Mouse (Mus musculus): ENCODE measurements around the gene Immp2l. TPM values are rescaled to one million over a fixed set of nuclear protein-coding genes. Genes with fewer than 3 reads are reported as not detected.
"Not testable (repeated sequence)": the region's sequence is repeated elsewhere in the genome, so short reads cannot be mapped to it uniquely, and the experiment has no call there.

Immp2l gene
- polyA plus RNA-seq (2015; fragmentation: Nextera tagmentation; extraction: Ambion mirVana), result 7.9 and 9.1 TPM in 2 replicates

DNA sequence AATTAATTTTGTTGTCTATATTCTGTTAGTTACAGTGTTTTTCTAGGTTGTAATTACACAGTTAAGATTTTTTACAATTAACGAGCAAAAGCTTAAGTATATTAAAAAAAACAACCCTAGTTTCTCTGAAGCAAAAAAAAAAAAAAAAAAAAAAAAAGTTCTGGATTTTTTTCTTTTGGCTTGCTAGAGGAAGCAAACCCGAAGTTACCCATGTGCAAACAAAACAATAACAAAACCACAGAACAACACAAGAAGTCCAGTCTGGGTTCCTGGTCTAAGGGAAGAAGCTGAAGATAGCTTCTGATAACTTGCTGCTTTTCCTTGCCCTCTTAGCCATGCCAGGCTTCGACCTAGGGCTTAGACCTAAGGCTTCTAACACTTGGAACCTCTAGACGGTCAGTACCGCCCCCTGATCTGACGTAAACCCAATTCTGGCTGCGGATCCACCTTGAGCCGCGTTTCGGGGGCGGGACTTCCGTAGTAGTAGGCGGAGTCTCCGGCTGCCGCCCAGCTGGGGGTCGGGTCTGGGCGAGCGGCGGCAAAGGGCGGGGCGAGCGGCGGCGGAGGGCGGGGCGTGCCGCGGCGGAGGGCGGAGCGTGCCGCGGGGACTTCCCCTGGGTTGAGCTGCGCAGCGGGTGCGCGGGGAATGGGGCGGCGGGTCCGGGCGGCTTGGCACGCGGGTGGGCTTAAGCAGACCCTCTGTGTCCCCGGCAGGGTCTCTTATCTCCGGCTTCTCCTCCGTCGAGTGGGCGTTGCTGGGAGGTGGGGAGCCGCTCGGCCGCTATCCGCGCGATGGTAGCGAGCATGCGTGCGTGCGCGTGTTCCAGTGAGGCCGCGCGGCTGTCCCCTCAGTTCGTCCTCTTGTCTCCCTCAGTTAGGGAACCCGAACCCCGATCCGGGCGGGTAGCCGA, at the start of gene Immp2l:
Immp2l (plus strand) TSS at position 580 of the 911 bp plus-strand sequence.
- peak within 1 kb of the TSS; percentile 49 for H3K27ac ChIP-seq
- H3K36me3 ChIP-seq, result no peaks in the 10 kb centered on the region
- peak within 1 kb of the TSS; percentile 67 for H3K4me3 ChIP-seq
- H3K9me3 ChIP-seq, result no peaks in the 10 kb centered on the region
- peak within 1 kb of the TSS; percentile 83 for H3K9ac ChIP-seq
- WGBS, result 3% methylated on average over 52 of the region's 68 CpGs
- peak; percentile 97 for ATAC-seq (ENCODE audit: low FRiP score)
- H3K27me3 ChIP-seq, result no peaks in the 10 kb centered on the region
- H3K4me2 ChIP-seq, result peak within 1 kb of the TSS; percentile 60
- peaks cover 6% of the 10 kb centered on the region; the same call in 1 of the 2 replicates for H3K4me1 ChIP-seq (replicated peaks)

DNA sequence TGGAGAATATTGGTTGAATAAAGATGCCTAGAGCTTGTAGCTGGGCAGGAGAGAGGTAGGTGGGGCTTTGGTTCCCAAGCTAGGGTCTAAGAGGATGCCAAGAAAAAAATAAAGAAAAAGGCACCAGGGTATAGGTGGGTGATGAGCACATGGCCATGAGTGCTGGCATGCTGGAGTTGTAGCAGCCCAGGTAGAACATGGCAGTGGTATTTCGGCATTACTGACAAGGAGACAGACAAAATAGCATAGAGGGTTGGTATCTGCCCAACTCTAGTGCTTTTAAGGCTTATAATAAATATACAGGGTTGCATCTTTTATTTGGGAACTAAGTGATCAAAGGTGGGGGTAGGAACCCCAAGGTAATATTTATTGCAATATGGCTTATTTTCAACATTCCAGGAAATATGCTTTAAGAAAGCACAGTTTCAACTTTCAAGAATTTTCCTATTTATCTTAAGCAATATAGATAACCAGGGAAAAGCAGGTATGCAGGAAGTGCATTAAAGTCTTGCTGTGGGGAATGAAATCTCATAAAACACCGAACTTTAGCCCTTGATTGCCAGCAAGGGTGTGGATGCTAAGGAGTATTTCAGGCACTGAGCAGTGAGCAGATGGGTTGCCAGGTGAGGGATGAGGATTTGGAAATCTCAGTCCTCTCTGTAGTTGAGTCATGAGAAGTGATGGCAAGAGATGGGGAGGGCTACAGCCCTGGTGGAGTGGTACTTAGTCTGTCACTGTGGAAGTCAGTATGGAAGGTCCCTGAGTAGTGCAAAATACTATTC, 45.0 kb upstream of the Immp2l start:
- Histone ChIP-seq H3K4me3 (no peak overlapping the region), H3K9me3 (no peaks in the 10 kb centered on the region), H3K9ac (no peak overlapping the region), H3K4me1 (replicated peaks) (no peaks in the 10 kb centered on the region; the same call in 1 of the 2 replicates), H3K36me3 (no peaks in the 10 kb centered on the region), H3K27ac (no peak overlapping the region), H3K27me3 (no peaks in the 10 kb centered on the region), H3K4me2 (no peak overlapping the region)
- ATAC-seq (ENCODE audit: low FRiP score), result no peak
- 92% methylated on average over 2 of the region's 2 CpGs for WGBS

DNA sequence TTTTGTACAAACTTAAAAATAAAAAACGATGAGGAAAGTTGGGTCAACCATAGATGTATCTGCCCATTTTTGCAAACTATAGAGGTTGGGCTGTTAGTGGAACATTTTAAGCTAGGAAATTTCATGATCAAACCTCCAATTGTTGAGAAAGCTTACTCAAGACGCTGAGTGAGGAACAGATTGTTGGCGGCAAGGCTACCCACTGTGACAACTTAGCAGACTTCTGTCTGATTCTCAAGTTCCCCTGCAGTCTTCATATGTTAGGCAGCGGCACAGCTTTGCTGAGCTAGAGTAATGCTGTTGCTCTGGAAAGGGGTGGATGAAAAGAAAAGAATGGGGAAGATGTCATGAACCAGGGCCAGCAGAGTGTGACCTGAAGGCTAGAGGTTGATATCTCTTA, 44.2 kb upstream of the Immp2l start:
- H3K36me3 ChIP-seq, result no peaks in the 10 kb centered on the region
- H3K9me3 ChIP-seq, result no peaks in the 10 kb centered on the region
- no peak overlapping the region for H3K4me2 ChIP-seq
- 77% methylated on average over 4 of the region's 4 CpGs for WGBS
- H3K4me3 ChIP-seq, result no peak overlapping the region
- H3K4me1 ChIP-seq (replicated peaks), result no peaks in the 10 kb centered on the region; the same call in 1 of the 2 replicates
- H3K27me3 ChIP-seq, result no peaks in the 10 kb centered on the region
- no peak overlapping the region for H3K9ac ChIP-seq
- no peak for ATAC-seq (ENCODE audit: low FRiP score)
- H3K27ac ChIP-seq, result no peak overlapping the region

DNA sequence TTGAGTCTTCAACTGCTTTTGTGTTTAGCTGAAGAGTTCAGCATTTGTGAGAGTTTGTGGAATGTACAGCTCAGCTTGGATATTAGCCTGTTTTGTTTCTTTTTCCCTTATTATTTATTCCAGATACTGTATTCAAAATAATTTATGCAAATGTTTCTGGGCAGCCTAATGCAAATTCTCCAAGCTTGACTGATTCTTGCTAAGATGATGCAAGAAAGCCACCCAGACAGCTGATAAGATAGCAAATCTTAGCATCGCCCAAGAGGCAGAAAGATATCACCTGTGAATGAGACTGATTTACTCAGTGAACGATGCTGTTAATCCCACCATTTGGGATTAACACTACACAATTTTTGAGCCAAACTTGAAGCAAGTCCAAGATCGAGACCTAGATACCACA, 43.7 kb upstream of the Immp2l start:
- Histone ChIP-seq H3K36me3 (no peaks in the 10 kb centered on the region), H3K4me3 (no peak overlapping the region), H3K27ac (no peak overlapping the region), H3K9me3 (no peaks in the 10 kb centered on the region), H3K9ac (no peak overlapping the region), H3K4me1 (replicated peaks) (no peaks in the 10 kb centered on the region; the same call in 1 of the 2 replicates), H3K27me3 (no peaks in the 10 kb centered on the region), H3K4me2 (no peak overlapping the region)
- WGBS, result 82% methylated on average over 3 of the region's 3 CpGs
- ATAC-seq (ENCODE audit: low FRiP score), result no peak

DNA sequence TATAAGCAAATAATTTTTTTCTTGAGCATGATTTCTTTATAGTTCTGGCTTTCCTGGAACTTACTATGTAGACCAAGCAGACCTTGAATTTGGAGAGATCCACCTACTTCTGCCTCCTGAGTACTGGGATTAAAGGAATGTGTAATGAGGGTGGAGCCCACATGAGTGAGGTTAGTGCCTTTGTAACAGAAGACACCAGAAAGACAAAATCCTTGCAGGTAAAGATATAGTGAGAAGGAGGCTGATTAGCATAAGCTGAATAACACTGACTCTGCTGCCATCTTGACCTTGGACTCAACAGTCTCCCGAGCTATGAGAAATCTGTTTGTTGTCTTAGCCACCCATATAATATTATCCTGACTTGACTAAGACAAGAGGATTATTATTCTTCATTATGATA, 40.9 kb upstream of the Immp2l start:
- ATAC-seq (ENCODE audit: low FRiP score), result no peak
- Histone ChIP-seq H3K4me2 (no peak overlapping the region), H3K27ac (no peak overlapping the region), H3K9me3 (no peaks in the 10 kb centered on the region), H3K4me1 (replicated peaks) (no peaks in the 10 kb centered on the region; the same call in 1 of the 2 replicates), H3K9ac (no peak overlapping the region), H3K36me3 (no peaks in the 10 kb centered on the region), H3K27me3 (no peaks in the 10 kb centered on the region), H3K4me3 (no peak overlapping the region)
- WGBS, result 61% methylated on average over 1 of the region's 1 CpGs

DNA sequence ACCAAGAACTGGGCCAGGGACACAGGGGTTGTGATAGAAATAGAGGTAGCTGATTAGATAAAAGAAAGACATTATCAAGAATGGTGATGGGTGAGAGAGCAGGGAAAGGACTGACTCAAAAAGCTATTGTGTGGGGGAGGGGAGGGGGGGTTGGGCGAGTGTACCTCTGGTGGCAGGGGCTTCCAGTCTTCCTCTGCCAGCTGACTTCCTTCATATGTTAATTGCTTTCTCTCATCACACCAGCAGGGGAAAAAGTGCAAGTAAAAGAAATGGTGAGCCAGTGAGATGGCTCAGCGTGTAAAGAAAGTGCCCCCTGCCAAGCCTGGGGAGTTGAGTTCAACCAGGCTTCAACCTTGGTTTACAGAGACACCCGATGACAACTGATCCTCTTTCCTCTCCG, 39.2 kb upstream of the Immp2l start:
- no peak overlapping the region for H3K4me2 ChIP-seq
- WGBS, result 14% methylated on average over 4 of the region's 4 CpGs
- H3K27ac ChIP-seq, result no peak overlapping the region
- H3K36me3 ChIP-seq, result no peaks in the 10 kb centered on the region
- no peak for ATAC-seq (ENCODE audit: low FRiP score)
- H3K9ac ChIP-seq, result no peak overlapping the region
- H3K4me3 ChIP-seq, result no peak overlapping the region
- H3K27me3 ChIP-seq, result no peaks in the 10 kb centered on the region
- no peaks in the 10 kb centered on the region for H3K9me3 ChIP-seq
- no peaks in the 10 kb centered on the region; the same call in 1 of the 2 replicates for H3K4me1 ChIP-seq (replicated peaks)

DNA sequence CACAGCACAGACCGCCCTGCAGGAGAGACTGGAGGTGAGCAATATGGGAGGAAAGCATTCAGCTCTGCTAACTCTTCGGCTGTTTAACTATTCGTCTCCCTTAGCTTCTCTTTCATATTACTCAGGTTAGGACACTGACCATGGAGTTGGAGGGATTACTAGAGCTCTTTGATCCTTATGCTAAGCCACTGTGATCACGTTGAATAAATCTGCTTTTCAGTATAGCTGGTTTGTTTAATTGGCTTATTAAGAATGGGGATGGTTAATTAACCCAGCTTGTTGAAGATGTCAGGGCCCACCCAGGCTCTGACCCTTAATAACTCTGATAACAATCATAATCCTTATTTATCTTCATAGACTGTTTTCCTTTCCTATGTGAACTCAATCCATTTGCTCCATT, 38.1 kb upstream of the Immp2l start:
- Histone ChIP-seq H3K27ac (no peak overlapping the region), H3K27me3 (no peaks in the 10 kb centered on the region), H3K4me3 (no peak overlapping the region), H3K9ac (no peak overlapping the region), H3K4me2 (no peak overlapping the region), H3K9me3 (no peaks in the 10 kb centered on the region), H3K36me3 (no peaks in the 10 kb centered on the region), H3K4me1 (replicated peaks) (no peaks in the 10 kb centered on the region; the same call in 1 of the 2 replicates)
- no peak for ATAC-seq (ENCODE audit: low FRiP score)
- 74% methylated on average over 4 of the region's 4 CpGs for WGBS

DNA sequence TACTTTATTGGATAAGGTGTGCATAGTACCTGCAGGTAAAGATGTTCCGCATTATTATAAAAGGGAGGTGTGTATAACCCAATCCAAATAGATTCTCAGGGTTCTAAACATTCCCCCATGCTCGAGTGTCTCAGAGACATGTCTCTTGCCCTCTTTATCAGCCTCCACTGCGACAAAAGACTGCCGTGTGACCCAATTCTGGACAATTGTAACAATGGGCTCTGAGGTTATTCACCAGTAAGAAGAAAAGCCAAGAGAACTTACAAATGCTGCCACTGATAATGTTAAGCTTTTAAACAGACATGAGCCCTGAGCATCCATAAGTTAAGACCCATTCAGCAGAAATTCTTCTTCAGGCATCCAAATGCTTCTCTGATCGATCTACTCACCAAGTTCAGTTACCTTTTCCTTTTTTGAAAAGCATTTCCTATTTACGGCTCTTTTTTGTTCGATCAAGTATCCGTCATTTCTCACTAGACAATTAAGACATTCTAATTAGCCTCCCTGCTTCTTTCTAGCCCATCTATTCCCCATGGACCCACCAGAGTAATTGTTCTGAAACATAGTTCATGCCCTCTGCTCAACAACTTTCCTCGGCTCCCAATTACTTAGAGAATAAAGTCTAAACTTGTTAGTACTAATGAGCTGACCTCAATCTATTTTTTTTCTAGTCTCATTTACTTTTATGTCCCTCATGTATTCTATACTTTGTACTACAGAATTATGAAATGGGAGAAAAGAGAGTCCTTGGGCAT, 35.4 kb upstream of the Immp2l start:
- H3K27ac ChIP-seq, result no peak overlapping the region
- no peak overlapping the region for H3K4me2 ChIP-seq
- H3K27me3 ChIP-seq, result no peaks in the 10 kb centered on the region
- no peak overlapping the region for H3K9ac ChIP-seq
- no peak overlapping the region for H3K4me3 ChIP-seq
- no peaks in the 10 kb centered on the region for H3K9me3 ChIP-seq
- H3K36me3 ChIP-seq, result no peaks in the 10 kb centered on the region
- no peaks in the 10 kb centered on the region for H3K4me1 ChIP-seq (replicated peaks)
- no peak for ATAC-seq (ENCODE audit: low FRiP score)
- WGBS, result 74% methylated on average over 9 of the region's 9 CpGs

DNA sequence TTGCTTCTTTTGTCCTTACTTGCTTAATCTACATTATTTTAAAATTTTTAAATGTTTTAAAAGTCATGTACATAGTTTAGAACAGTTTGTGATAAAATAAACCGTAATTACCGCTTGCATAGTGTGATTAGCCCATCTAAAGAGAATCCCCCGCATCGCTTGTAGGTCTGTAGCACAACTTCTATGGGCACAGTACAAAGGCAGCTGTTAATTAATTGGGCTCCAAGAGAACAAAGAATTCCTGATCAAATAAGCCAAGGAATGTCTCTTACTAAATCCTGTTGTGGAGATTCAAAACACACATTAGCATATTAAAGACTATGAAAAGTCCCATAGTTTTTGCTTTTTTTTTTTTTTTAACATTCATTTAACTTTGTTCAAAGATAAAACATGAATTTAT, 32.2 kb upstream of the Immp2l start:
- WGBS, result 68% methylated on average over 4 of the region's 4 CpGs

DNA sequence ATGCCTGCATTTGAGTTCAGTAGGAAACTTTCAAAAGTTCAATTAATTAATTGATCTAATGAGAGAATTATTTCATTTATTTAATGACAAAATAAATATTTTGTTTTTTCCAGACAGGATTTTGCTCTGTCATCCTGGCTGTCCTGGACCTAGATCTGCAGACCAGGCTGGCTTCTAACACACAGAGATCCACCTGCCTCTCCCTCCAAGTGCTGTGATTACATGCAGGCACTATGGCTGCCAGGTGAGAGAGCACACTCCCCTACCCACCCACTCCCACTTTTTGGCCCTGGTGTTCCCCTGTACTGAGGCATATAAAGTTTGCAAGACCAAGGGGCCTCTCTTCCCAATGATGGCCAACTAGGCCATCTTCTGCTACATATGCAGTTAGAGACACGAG, 31.7 kb upstream of the Immp2l start:
- not testable (repeated sequence) for ATAC-seq (ENCODE audit: low FRiP score); H3K9ac ChIP-seq; H3K4me2 ChIP-seq; H3K9me3 ChIP-seq; H3K27me3 ChIP-seq; H3K27ac ChIP-seq; H3K4me3 ChIP-seq; H3K4me1 ChIP-seq (replicated peaks); H3K36me3 ChIP-seq
- 84% methylated on average over 1 of the region's 1 CpGs for WGBS

More for the DNA sequence above, 32.2 kb upstream of the Immp2l start:
- Histone ChIP-seq H3K4me3 (no peak overlapping the region), H3K36me3 (no peaks in the 10 kb centered on the region), H3K4me1 (replicated peaks) (no peaks in the 10 kb centered on the region), H3K9ac (no peak overlapping the region), H3K9me3 (no peaks in the 10 kb centered on the region), H3K4me2 (no peak overlapping the region), H3K27ac (no peak overlapping the region), H3K27me3 (no peaks in the 10 kb centered on the region)
- ATAC-seq (ENCODE audit: low FRiP score), result no peak

DNA sequence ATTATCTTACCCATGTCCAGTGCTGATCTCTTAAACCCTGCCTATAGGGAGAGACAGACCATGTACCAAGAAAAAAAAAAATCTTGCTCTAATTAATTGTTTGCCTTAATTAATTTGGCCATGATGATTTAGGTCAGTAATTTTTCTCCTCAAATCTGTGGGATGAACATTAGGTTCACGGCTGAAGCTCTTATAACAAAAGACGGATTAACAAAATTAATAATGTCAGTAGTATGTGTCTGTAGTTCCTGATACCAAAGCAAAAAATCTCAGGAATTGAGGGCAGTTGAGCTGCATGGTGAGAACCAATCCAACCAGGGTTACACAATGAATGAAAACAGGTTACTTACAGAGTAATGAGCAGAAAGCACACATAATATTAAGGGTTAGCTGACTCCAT, 29.0 kb upstream of the Immp2l start:
- H3K4me2 ChIP-seq, result no peak overlapping the region
- H3K27me3 ChIP-seq, result no peaks in the 10 kb centered on the region
- no peak for ATAC-seq (ENCODE audit: low FRiP score)
- no peaks in the 10 kb centered on the region for H3K9me3 ChIP-seq
- WGBS, result 88% methylated on average over 2 of the region's 2 CpGs
- no peak overlapping the region for H3K9ac ChIP-seq
- no peaks in the 10 kb centered on the region for H3K36me3 ChIP-seq
- H3K27ac ChIP-seq, result no peak overlapping the region
- no peaks in the 10 kb centered on the region for H3K4me1 ChIP-seq (replicated peaks)
- H3K4me3 ChIP-seq, result no peak overlapping the region

Measured in hindbrain, embryonic 13.5 days (tissue).